Mouse (Mus musculus) stomach, embryonic 15.5 days (tissue): ENCODE data around the gene Ddx17. TPM values are rescaled to one million over a fixed set of nuclear protein-coding genes. Genes with fewer than 3 reads are reported as not detected.

Source experiments
- ATAC-seq: fragments of 200-750 bp; cut with Nextera tagmentation; 2 replicates; pipeline ENCODE4 v1.8.0; 2017; ENCODE audit warnings: low read depth, moderate number of reproducible peaks, moderate TSS enrichment; ENCODE audit not compliant: insufficient read depth, low FRiP score
- H3K27ac ChIP-seq: fragments of 300-500 bp; sonication (generic); 2 replicates; pipeline ENCODE4 v1.5.1; 2015; ENCODE audit warnings: mild to moderate bottlenecking, inconsistent platforms
- H3K27me3 ChIP-seq: fragments of 300-500 bp; sonication (generic); replicated peaks from 2 replicates; pipeline ENCODE4 v1.6.1; 2015; ENCODE audit warnings: inconsistent platforms
- H3K36me3 ChIP-seq: fragments of 300-500 bp; sonication (generic); 2 replicates; pipeline ENCODE4 v1.6.1; 2015; ENCODE audit warnings: inconsistent platforms
- H3K4me1 ChIP-seq: fragments of 300-500 bp; sonication (generic); 2 replicates; pipeline ENCODE4 v1.6.1; 2015; ENCODE audit warnings: inconsistent platforms
- H3K4me2 ChIP-seq: fragments of 300-500 bp; sonication (generic); 2 replicates; pipeline ENCODE4 v1.6.1; 2015; ENCODE audit warnings: mild to moderate bottlenecking, inconsistent platforms
- H3K4me3 ChIP-seq: fragments of 300-500 bp; sonication (generic); replicated peaks from 2 replicates; pipeline ENCODE4 v1.5.1; 2015; ENCODE audit warnings: inconsistent platforms
- H3K9ac ChIP-seq: fragments of 300-500 bp; sonication (generic); 2 replicates; pipeline ENCODE4 v1.6.1; 2015; ENCODE audit warnings: inconsistent platforms
- H3K9me3 ChIP-seq: fragments of 300-500 bp; sonication (generic); 2 replicates; pipeline ENCODE4 v1.6.1; 2016; ENCODE audit warnings: inconsistent platforms
- WGBS: fragments of 180-500 bp; shearing (Covaris S2); methylation state at CpG from one replicate; pipeline ENCODE4 v1.1.7; 2015; 5-methylcytosine and 5-hydroxymethylcytosine counted together
- polyA plus RNA-seq: library from polyadenylated mRNA; unstranded; fragments of >200 nt; fragmentation: Nextera tagmentation; extraction: Ambion mirVana; gene quantifications from 2 replicates; pipeline ENCODE4 v1.2.1, GENCODE M21; 2015

Ddx17 gene
- 48.5 and 51.4 TPM in 2 replicates for polyA plus RNA-seq

DNA sequence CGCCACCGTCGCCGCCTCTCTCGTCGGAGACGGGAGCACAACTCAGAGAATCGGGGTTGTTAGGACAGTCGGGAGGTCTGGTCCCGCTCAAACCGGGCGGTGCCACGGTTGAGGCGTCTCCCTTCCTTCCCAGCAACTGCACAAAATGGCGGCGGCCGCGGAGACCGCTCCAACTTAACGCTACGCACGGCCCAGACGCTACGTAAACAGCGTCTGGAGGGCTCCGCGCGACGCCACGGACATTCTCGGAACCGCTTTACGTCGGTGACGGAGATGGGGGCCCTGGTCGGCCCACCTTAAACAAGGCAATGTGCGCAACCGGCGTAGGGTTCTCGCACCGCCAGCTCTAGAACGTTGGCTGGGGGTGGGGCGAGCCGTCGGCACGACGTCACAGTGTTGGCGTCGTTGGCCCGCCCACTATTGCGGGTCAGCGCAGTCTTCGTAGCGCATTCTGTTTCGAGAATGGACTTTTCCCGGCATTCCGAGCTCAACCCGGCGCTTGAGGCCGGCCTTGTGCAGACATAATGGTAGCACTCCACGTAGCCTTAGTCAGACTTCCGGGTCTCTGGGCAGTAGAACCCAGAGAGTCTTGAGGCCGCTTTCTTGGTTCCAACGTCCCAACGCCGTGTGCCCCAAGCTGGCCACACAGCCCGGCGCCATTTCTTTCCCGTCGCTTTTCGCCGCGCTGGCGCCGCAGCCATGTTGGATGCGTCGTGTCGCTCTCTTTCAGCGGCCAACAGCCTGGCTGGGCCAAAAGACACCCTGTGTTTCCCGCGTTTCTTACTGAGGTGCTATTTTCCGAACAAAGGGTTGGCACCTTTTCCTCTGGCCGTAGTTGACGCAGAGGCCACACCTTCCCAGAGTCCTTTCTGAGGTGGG lies at the start of gene Ddx17:
Gene Ddx17, minus strand, starts transcription at position 332 of the 879 bp plus-strand sequence.
- H3K36me3 ChIP-seq, result peaks cover 20% of the 10 kb centered on the region
- peaks cover 9% of the 10 kb centered on the region; the same call in 1 of the 2 replicates for H3K4me1 ChIP-seq
- H3K27ac ChIP-seq, result peak within 1 kb of the TSS; percentile 97
- H3K27me3 ChIP-seq, result no peaks in the 10 kb centered on the region
- peak within 1 kb of the TSS; percentile 69 for H3K4me2 ChIP-seq
- peak within 1 kb of the TSS; percentile 91 for H3K9ac ChIP-seq
- ATAC-seq, result peak; percentile 97
- no peaks in the 10 kb centered on the region for H3K9me3 ChIP-seq
- 2% methylated on average over 84 of the region's 84 CpGs for WGBS
- H3K4me3 ChIP-seq, result peak within 1 kb of the TSS; percentile 69

DNA sequence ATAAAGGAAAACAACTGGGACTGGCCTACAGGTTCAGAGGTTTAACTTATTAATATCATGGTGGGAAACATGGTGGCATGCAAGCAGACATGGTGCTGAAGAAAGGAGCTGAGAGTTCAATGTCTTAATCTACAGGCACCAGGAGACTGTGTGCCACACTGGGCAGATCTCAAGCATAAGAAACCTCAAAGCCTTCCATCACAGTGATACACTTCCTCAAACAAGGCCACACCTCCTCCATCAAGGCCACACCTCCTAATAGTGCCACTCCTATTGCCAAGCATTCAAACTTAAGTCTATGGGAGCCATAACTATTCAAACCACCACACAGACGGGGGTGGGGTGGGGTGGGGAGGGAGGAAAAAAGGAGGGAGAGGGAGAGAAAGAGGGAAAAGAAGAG lies 35.0 kb upstream of the Ddx17 start:
- Histone ChIP-seq H3K36me3 (no peaks in the 10 kb centered on the region), H3K9me3 (no peaks in the 10 kb centered on the region), H3K27me3 (no peaks in the 10 kb centered on the region), H3K4me1 (no peaks in the 10 kb centered on the region), H3K4me3 (no peak overlapping the region), H3K4me2 (no peak overlapping the region), H3K9ac (no peak overlapping the region), H3K27ac (no peak overlapping the region)
- no peak for ATAC-seq
- 67% methylated on average over 1 of the region's 1 CpGs for WGBS

DNA sequence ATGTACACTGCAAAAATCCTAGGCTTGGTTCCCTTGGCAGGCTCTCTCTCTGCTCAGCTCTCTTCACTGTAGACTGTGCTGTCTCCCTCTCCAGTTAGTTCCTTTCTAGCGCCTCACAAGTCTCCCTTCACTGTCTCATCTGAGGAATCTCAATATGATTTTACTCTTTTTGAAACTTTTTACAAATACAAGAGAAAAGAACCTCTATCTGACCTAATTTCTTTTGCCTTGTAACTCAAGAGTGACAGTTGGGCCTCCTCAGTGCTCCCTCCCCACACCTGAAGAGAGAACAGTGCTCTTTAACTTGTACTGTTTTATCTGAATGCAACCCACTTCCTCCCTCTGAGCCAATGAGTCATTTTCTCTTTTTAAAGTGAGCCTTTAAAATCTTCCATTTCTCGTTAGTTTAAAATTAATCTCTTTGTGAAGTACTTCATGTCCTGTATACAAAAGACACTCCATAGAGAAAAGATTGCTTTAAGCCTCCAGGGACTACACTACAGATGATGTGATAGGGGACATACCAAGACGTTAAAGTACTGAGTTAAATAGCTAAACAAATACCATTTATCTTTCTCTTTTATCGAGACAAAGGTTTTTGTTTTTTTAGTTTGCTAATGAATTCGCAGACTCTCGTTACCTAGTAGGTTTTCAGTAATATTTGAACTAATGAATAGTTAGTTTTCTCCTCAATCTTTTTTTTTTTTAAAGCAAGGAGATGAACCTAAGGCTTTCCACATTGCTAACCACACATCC lies 31.3 kb upstream of the Ddx17 start:
- no peaks in the 10 kb centered on the region for H3K9me3 ChIP-seq
- no peaks in the 10 kb centered on the region for H3K4me1 ChIP-seq
- H3K27me3 ChIP-seq, result no peaks in the 10 kb centered on the region
- H3K36me3 ChIP-seq, result no peaks in the 10 kb centered on the region
- WGBS, result 59% methylated on average over 6 of the region's 6 CpGs
- H3K4me3 ChIP-seq, result no peak overlapping the region
- H3K27ac ChIP-seq, result no peak overlapping the region
- no peak for ATAC-seq
- H3K9ac ChIP-seq, result no peak overlapping the region
- H3K4me2 ChIP-seq, result no peak overlapping the region

DNA sequence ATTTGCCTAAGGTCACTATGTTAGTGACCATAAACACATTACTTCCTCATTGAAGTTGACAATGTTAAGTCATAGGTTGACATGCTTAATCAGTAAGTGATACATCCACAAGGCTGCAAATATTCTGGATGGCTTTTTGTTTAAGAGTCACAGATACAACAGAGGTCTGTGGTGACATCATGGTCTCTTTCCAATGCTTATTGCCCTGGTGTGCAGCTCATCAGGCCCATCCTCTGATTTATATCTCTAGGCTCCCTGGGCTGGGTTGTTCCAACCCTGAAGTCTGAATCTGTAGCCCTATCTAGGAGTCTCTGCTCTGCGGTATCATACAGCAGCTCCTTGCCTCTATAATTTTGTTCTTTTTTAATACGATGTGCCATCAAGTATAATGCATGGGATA lies 30.4 kb upstream of the Ddx17 start:
- no peak overlapping the region for H3K4me3 ChIP-seq
- no peaks in the 10 kb centered on the region for H3K4me1 ChIP-seq
- no peak overlapping the region for H3K9ac ChIP-seq
- H3K4me2 ChIP-seq, result no peak overlapping the region
- H3K27ac ChIP-seq, result no peak overlapping the region
- 89% methylated on average over 2 of the region's 2 CpGs for WGBS
- no peak for ATAC-seq
- no peaks in the 10 kb centered on the region for H3K9me3 ChIP-seq
- no peaks in the 10 kb centered on the region for H3K27me3 ChIP-seq
- no peaks in the 10 kb centered on the region for H3K36me3 ChIP-seq

DNA sequence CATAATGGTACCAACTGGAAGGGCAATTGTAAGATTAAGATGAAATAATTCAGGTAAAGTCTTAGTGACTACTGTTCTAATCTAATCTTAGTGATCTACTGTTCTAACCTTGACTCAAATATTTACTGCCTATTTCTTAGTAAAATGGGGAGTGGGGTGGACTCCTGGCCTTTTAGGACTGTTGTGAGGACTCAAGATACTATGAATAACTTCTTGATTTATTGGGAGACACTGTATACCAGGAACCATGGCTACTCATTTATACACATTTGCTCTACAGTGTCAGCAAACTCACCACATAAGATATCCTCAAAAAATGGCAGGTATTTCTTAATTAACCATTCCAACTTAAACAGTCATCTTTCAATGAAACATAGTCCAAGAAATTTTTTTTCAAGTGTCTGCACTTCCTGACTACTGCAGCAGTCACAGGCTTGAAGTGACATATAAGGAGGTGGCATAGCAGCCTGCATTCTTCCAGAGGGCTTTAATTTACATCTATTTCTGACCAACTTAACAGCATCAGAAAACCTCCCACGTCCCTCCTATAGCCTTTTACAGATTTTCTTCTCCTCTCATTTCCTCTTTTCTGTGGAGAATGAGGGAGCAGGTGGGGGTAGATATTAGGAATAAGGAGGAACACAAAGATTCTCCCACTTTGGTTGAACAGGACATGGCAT lies 29.1 kb upstream of the Ddx17 start:
- no peaks in the 10 kb centered on the region for H3K4me1 ChIP-seq
- H3K4me3 ChIP-seq, result no peak overlapping the region
- ATAC-seq, result no peak
- no peaks in the 10 kb centered on the region for H3K36me3 ChIP-seq
- H3K27ac ChIP-seq, result no peak overlapping the region
- H3K9ac ChIP-seq, result no peak overlapping the region
- 68% methylated on average over 1 of the region's 1 CpGs for WGBS
- H3K27me3 ChIP-seq, result no peaks in the 10 kb centered on the region
- H3K9me3 ChIP-seq, result no peaks in the 10 kb centered on the region
- no peak overlapping the region for H3K4me2 ChIP-seq

DNA sequence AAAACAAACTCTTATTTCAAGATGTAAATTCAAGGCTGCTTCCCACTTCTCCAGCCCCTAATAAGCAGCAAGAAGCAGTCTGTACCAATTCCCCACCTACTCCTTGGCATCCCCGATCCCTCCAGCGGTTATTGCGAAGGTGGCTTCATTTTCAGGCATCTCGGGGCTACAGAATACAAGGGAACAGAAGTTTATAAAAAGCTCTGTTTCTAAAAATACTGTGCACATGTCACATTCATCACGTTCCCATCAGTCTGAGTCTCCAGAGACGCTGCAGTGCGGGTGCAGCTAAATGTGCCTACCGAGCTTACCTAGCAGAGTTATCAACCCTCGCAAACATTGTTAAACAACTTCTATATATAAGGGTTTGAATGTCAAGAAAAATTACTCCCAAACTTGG lies 15.9 kb upstream of the Ddx17 start:
- peak overlapping the region; percentile 16; the same call in 1 of the 2 replicates for H3K27ac ChIP-seq
- ATAC-seq, result no peak

DNA sequence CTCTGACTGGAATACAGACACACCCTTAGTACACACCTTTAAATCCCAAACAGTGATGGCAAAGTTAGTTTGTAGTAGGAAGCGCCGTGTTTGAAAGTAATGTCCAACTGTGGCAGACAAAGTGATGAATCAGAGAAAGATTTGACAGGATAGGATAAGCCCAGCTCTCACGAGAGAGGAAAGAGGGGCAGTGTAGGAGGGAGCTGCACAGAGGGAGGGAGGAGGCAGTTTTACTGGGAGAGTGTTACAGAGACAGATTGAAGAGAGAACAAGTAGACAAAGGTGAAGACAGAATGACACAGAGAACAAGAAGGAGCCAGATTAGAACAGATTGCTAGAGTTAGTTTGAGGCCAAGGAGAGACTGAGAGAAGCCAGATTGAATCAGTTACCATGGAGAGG lies 13.1 kb upstream of the Ddx17 start:
- H3K4me1 ChIP-seq, result no peaks in the 10 kb centered on the region
- no peak overlapping the region for H3K27ac ChIP-seq
- H3K9ac ChIP-seq, result no peak overlapping the region
- 40% methylated on average over 3 of the region's 3 CpGs for WGBS
- H3K9me3 ChIP-seq, result no peaks in the 10 kb centered on the region
- H3K4me3 ChIP-seq, result no peak overlapping the region
- no peaks in the 10 kb centered on the region for H3K36me3 ChIP-seq
- H3K4me2 ChIP-seq, result no peak overlapping the region
- ATAC-seq, result no peak
- no peaks in the 10 kb centered on the region for H3K27me3 ChIP-seq

More for the DNA sequence above, 15.9 kb upstream of the Ddx17 start:
- Histone ChIP-seq H3K4me3 (no peak overlapping the region), H3K4me2 (no peak overlapping the region), H3K9me3 (no peaks in the 10 kb centered on the region), H3K4me1 (no peaks in the 10 kb centered on the region), H3K9ac (no peak overlapping the region), H3K27me3 (no peaks in the 10 kb centered on the region), H3K36me3 (no peaks in the 10 kb centered on the region)
- WGBS, result 61% methylated on average over 9 of the region's 9 CpGs

DNA sequence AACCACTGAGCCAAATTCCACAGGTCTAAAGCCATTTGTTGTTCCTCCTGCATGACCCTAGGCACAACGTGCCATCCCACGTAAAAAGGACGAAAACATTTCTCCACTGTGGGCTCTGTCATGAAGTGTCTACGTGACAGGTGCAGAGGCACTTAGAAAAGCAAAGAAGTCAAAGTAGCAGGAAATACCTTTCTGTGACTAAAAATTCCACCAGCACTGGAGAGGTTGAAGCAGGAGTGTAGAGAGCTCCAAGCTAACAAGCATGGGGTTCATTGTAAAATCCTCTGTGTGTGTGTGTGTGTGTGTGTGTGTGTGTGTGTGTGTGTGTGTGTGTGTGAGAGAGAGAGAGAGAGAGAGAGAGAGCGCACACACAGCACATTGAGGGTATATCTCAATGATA lies 6.0 kb upstream of the Ddx17 start:
- H3K36me3 ChIP-seq, result no peaks in the 10 kb centered on the region
- H3K27me3 ChIP-seq, result no peaks in the 10 kb centered on the region
- WGBS, result 72% methylated on average over 5 of the region's 5 CpGs
- no peak for ATAC-seq
- H3K4me2 ChIP-seq, result no peak overlapping the region
- no peak overlapping the region for H3K27ac ChIP-seq
- no peaks in the 10 kb centered on the region for H3K9me3 ChIP-seq
- H3K4me1 ChIP-seq, result no peaks in the 10 kb centered on the region
- H3K9ac ChIP-seq, result no peak overlapping the region
- no peak overlapping the region for H3K4me3 ChIP-seq

DNA sequence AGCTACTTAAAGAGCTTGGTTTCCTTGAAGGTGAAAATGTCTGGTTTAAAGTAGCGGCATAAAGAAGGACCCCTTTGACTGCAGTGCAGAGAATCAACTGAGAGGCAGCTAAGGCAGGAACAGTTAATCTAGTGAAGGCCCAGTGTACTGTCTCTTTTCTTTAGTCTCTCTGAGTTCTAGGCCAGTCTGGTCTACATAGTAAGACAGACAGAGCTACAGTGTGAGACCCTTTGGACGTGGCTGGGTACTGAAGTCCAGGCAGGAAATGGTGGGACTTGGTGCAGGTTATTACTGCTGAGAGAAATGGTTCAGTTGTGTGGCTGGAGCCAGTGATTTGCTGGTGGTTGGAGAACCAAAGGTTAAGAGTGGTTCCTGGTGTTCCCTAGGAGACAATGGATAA lies 1.7 kb upstream of the Ddx17 start:
- no peak for ATAC-seq
- Histone ChIP-seq H3K27me3 (no peaks in the 10 kb centered on the region), H3K4me3 (no peak overlapping the region), H3K9ac (no peak overlapping the region), H3K4me2 (no peak overlapping the region), H3K36me3 (peaks cover 6% of the 10 kb centered on the region), H3K9me3 (no peaks in the 10 kb centered on the region), H3K4me1 (peaks cover 9% of the 10 kb centered on the region; the same call in 1 of the 2 replicates), H3K27ac (no peak overlapping the region)
- WGBS, result 90% methylated on average over 2 of the region's 2 CpGs

DNA sequence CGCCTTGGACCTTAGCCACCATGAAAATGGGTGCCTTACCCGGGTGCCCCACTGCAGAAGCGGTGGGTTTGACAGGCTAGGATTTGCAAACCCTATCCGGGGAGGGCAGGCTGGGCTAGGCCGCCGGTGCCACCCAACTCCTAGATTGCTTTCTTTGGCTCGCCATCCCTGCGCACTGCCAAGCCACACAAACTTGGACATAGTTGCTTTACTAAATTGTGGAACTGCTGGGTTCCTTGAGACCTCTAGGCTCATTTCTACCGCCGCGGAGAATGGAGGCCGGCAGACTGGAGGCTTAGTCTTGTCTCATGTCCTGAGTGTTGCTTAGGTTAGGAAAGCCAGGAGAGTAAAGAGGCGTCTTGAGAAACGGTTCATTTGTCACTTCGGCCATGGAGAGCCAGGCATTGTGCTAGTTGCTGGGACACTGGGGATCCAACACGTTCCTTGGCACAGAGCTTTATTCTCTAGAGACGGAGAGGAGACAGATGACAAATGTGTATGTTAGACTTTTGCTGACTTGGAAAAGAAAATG lies 814 bp upstream of the Ddx17 start:
- no peaks in the 10 kb centered on the region for H3K27me3 ChIP-seq
- H3K9ac ChIP-seq, result no peak overlapping the region
- no peaks in the 10 kb centered on the region for H3K9me3 ChIP-seq
- peak overlapping the region; percentile 69 for H3K4me3 ChIP-seq
- 80% methylated on average over 17 of the region's 17 CpGs for WGBS
- peak overlapping the region; percentile 97 for H3K27ac ChIP-seq
- ATAC-seq, result no peak
- H3K36me3 ChIP-seq, result peaks cover 15% of the 10 kb centered on the region
- peaks cover 9% of the 10 kb centered on the region; the same call in 1 of the 2 replicates for H3K4me1 ChIP-seq
- H3K4me2 ChIP-seq, result peak overlapping the region; percentile 66

DNA sequence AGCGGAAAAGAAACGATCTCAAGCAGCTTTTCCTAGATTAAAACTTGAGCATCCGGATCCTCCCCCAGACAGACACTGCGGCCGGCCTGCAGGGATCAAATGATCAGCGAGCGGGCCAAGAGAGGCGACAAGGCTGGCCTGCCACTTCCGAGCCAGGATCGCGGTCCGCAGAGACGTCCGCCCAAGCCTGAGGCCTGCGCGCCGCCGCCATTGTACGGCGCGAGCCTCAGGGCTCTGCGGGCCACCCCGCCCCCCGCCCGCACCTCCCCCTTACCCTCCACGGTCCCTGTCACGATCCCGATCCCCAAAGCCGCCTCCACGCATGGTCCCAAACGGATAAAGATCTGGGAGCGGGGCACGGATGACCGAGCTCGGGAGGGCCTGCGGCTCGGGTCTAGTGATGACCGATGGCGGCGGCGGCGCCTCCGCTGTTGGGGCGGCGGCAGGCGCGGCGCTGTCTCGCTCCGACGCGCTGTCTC lies 581 bp downstream of the Ddx17 start:
- H3K27me3 ChIP-seq, result no peaks in the 10 kb centered on the region
- H3K27ac ChIP-seq, result peak overlapping the region; percentile 97
- peak overlapping the region; percentile 91 for H3K9ac ChIP-seq
- H3K9me3 ChIP-seq, result no peaks in the 10 kb centered on the region
- peak overlapping the region; percentile 69 for H3K4me3 ChIP-seq
- WGBS, result under 1% methylated on average over 46 of the region's 52 CpGs
- H3K4me2 ChIP-seq, result peak overlapping the region; percentile 69
- peaks cover 24% of the 10 kb centered on the region for H3K36me3 ChIP-seq
- H3K4me1 ChIP-seq, result peaks cover 9% of the 10 kb centered on the region; the same call in 1 of the 2 replicates
- peak; percentile 60 for ATAC-seq
